Mouse (Mus musculus) myocyte (in vitro differentiated cells): Measurements from ENCODE around the gene Pianp.

Experiments
- CEBPB ChIP-seq: IDR thresholded peaks from 2 replicates; pipeline ENCODE4 v1.6.1; 2011; ENCODE audit warnings: mild to moderate bottlenecking, moderate library complexity; ENCODE audit not compliant: poor library complexity, insufficient read depth, severe bottlenecking
- E2F4 ChIP-seq: IDR thresholded peaks from one replicate; pipeline ENCODE4 v1.6.1; 2011; ENCODE audit warnings: mild to moderate bottlenecking, control low read depth, moderate library complexity; ENCODE audit not compliant: insufficient read depth
- MAX ChIP-seq: IDR thresholded peaks from one replicate; pipeline ENCODE4 v1.6.1; 2011; ENCODE audit warnings: low read depth, mild to moderate bottlenecking, control low read depth
- MYOD1 ChIP-seq, 3 experiments: IDR thresholded peaks; one replicate each; pipeline ENCODE4 v1.6.1; 2011; ENCODE audit warnings: control low read depth in 2 of 3, low read depth in 2 of 3, mild to moderate bottlenecking in 2 of 3, moderate library complexity in 1 of 3; ENCODE audit not compliant: insufficient read length in 2 of 3, control insufficient read depth in 1 of 3
- MYOG ChIP-seq, 3 experiments: IDR thresholded peaks; one replicate each; pipeline ENCODE4 v1.6.1; 2011; ENCODE audit warnings: control low read depth in 2 of 3, low read depth in 2 of 3, mild to moderate bottlenecking in 2 of 3; ENCODE audit not compliant: insufficient read length in 2 of 3, control insufficient read depth in 1 of 3, insufficient read depth in 1 of 3
- POLR2A ChIP-seq: IDR thresholded peaks from one replicate; pipeline ENCODE4 v1.6.1; 2011; ENCODE audit warnings: low read depth, mild to moderate bottlenecking, control low read depth, moderate library complexity; ENCODE audit not compliant: insufficient read length
- POLR2AphosphoS2 ChIP-seq: IDR thresholded peaks from one replicate; pipeline ENCODE4 v1.6.1; 2011; ENCODE audit warnings: low read depth, control low read depth; ENCODE audit not compliant: insufficient read length
- USF1 ChIP-seq: IDR thresholded peaks from one replicate; pipeline ENCODE4 v1.6.1; 2011; ENCODE audit warnings: low read depth, mild to moderate bottlenecking, control low read depth, moderate library complexity

- TF ChIP-seq MYOG (IDR thresholded peaks at IDR 0.05; ENCODE audit: control insufficient read depth in 1 of 3, insufficient read depth in 1 of 3, insufficient read length in 2 of 3, low read depth in 2 of 3) (no peak), CEBPB (no peak), POLR2A (no peak), USF1 (no peak), POLR2AphosphoS2 (no peak), MYOD1 (IDR thresholded peaks at IDR 0.05; ENCODE audit: control insufficient read depth in 1 of 3, insufficient read length in 2 of 3, low read depth in 2 of 3) (no peak), MAX (no peak), E2F4 (no peak)
Observed at GRCm38 (mm10) chr6:124995831-124996403, 577 bp upstream of the Pianp start.
